Mouse (Mus musculus): ENCODE data around the gene Osbpl11. TPM values are rescaled to one million over a fixed set of nuclear protein-coding genes. Genes with fewer than 3 reads are reported as not detected.
"Not testable (repeated sequence)": the region's sequence is repeated elsewhere in the genome, so short reads cannot be mapped to it uniquely, and the experiment has no call there.

Osbpl11 gene
- 20.3 and 22.0 TPM in 2 replicates for polyA plus RNA-seq (2015; fragmentation: Nextera tagmentation; extraction: Ambion mirVana)

DNA sequence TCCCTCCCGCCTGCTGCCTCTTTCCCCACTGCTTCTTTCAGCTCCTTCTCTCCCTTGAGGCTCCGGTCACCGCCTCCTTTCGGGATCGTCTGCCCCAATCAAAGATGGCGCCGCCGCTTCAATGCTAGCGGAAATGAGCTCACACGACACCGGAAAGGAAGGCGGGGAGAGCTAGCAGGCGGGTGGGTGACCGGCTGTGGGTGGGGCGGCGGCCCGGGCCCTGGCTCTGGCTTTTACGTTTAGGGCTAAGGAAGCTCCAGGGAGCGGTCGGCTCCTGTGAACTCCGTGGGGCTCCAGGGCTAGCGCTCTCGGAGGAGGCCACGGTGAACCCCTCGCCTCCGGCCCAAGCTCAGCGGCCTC lies at the start of gene Osbpl11:
Osbpl11 (plus strand) TSS at position 171 of the 360 bp plus-strand sequence.
- H3K4me3 ChIP-seq, result peak within 1 kb of the TSS; percentile 62
- H3K27me3 ChIP-seq, result no peaks in the 10 kb centered on the region
- ATAC-seq (replicated peaks), result peak; percentile 96
- peak within 1 kb of the TSS; percentile 94 for H3K27ac ChIP-seq (replicated peaks)
- WGBS, result under 1% methylated on average over 27 of the region's 27 CpGs
- peak within 1 kb of the TSS; percentile 94 for H3K4me2 ChIP-seq (replicated peaks)
- H3K4me1 ChIP-seq, result peaks cover 36% of the 10 kb centered on the region
- no peaks in the 10 kb centered on the region for H3K9me3 ChIP-seq
- H3K9ac ChIP-seq (replicated peaks), result peak within 1 kb of the TSS; percentile 97
- no peaks in the 10 kb centered on the region for H3K36me3 ChIP-seq

DNA sequence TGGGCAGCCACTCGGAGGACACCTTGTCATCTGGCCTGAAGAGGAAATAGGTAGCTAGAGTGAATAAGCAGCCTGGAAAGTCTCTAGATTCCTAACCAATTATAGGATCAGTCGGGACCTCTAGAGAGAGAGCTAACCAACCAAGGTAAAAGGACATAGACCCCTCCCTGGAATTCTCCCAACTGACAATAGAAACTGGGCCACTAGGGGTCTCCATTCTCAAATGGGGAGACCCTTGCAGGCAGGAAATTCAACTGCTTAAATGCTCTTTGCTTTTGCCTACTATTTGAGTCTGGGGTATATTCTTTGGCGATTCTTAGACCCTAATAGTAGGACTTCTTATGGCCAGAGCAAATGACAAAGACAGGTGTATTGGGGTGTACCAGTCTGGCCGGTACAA lies 49.7 kb upstream of the Osbpl11 start:
- ATAC-seq (replicated peaks), result no peak
- no peaks in the 10 kb centered on the region for H3K4me1 ChIP-seq
- H3K36me3 ChIP-seq, result no peaks in the 10 kb centered on the region
- H3K4me2 ChIP-seq (replicated peaks), result no peak overlapping the region
- H3K27me3 ChIP-seq, result no peaks in the 10 kb centered on the region
- no peak overlapping the region for H3K27ac ChIP-seq (replicated peaks)
- H3K9me3 ChIP-seq, result no peaks in the 10 kb centered on the region
- WGBS, result 64% methylated on average over 4 of the region's 4 CpGs
- H3K4me3 ChIP-seq, result no peak overlapping the region
- no peak overlapping the region for H3K9ac ChIP-seq (replicated peaks)

DNA sequence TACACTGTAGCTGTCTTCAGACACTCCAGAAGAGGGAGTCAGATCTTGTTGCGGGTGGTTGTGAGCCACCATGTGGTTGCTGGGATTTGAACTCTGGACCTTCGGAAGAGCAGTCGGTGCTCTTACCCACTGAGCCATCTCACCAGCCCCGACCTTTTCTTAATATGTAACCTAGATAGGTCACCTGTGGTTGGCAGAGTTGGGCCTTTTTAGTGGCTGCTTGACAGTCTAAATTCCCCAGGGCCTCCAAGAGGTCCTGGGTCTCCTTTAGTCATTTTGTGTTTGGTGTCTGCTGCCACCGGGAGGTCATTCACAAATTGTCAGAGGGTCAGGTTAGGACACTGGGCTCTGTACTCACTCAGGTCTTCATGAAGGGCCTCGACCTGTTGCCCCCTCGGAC lies 45.8 kb upstream of the Osbpl11 start:
- H3K9me3 ChIP-seq; H3K4me1 ChIP-seq; H3K36me3 ChIP-seq; ATAC-seq (replicated peaks); H3K9ac ChIP-seq (replicated peaks); H3K27ac ChIP-seq (replicated peaks); H3K4me3 ChIP-seq; H3K4me2 ChIP-seq (replicated peaks); H3K27me3 ChIP-seq: not testable (repeated sequence)
- 81% methylated on average over 6 of the region's 7 CpGs for WGBS

DNA sequence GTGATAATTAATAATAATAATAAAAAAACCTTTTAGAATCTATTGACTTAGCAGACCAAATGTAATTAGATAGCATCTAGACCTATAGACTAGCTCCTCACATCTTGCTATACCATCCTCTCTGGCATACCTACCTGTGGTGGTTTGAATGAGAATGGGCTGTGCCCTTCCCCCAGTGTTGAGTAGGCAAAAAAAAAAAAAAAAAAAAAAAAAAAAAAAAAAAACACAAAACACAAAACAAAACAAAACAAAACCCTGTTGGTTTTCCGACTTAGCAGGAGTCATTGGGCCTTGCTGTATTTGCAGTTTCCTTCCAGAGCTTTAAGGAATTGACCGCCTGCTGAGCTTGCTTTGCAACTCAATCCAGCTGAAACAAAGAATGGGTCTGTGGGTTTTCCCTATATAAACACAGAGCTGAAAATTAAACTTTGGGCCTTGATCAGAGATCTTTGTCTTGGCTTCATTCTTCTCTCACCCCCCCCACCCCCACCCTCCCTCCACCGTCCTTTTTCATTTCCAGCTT lies 43.1 kb upstream of the Osbpl11 start:
- no peaks in the 10 kb centered on the region for H3K9me3 ChIP-seq
- H3K9ac ChIP-seq (replicated peaks), result no peak overlapping the region
- no peak overlapping the region for H3K4me3 ChIP-seq
- no peaks in the 10 kb centered on the region for H3K36me3 ChIP-seq
- WGBS, result 28% methylated on average over 3 of the region's 3 CpGs
- no peaks in the 10 kb centered on the region for H3K4me1 ChIP-seq
- no peak overlapping the region for H3K27ac ChIP-seq (replicated peaks)
- no peaks in the 10 kb centered on the region for H3K27me3 ChIP-seq
- ATAC-seq (replicated peaks), result no peak
- no peak overlapping the region for H3K4me2 ChIP-seq (replicated peaks)

DNA sequence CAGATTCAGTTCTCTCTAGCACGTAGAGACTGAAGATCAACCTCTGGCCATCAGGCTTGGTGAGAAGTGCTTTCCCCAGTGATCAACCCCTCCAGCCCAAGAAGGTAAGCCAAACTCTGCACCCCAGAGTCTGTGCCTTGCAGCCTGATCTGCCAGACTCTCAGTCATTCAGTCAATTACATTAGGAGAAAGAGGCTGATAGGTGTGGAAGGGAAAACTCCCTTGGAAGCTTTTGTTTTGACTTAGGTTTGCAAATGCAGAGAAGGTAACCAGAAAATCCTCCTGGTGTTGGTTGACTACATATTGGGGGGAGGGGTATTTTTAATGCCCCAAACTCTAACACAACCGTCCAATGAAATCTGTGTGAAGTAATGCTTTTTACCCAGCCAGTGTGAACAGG lies 41.4 kb upstream of the Osbpl11 start:
- no peak overlapping the region for H3K4me3 ChIP-seq
- 92% methylated on average over 2 of the region's 2 CpGs for WGBS
- H3K36me3 ChIP-seq, result no peaks in the 10 kb centered on the region
- H3K9ac ChIP-seq (replicated peaks), result no peak overlapping the region
- H3K4me2 ChIP-seq (replicated peaks), result no peak overlapping the region
- no peaks in the 10 kb centered on the region for H3K4me1 ChIP-seq
- no peak overlapping the region for H3K27ac ChIP-seq (replicated peaks)
- H3K27me3 ChIP-seq, result no peaks in the 10 kb centered on the region
- H3K9me3 ChIP-seq, result no peaks in the 10 kb centered on the region
- ATAC-seq (replicated peaks), result no peak

DNA sequence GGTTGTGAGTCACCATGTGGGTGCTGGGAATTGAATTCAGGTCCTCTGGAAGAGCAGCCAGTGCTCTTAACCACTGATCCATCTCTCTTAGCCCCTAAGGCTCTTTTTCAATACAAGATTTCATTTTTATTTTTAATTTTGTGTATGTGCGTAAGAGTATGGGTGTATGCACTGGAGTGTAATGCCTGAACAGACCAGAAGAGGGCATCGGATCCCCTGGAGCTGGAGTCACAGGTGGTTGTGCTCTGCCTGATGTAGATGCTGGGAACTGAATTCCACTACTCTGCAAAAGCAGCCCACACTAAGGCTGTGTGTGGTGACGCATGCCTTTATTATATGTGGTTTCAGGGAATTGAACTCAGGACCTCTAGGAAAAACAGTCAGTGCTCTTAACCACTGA lies 38.7 kb upstream of the Osbpl11 start:
- no peak for ATAC-seq (replicated peaks)
- no peak overlapping the region for H3K4me2 ChIP-seq (replicated peaks)
- no peak overlapping the region for H3K9ac ChIP-seq (replicated peaks)
- no peak overlapping the region for H3K4me3 ChIP-seq
- WGBS, result 94% methylated on average over 3 of the region's 3 CpGs
- H3K36me3 ChIP-seq, result no peaks in the 10 kb centered on the region
- H3K27ac ChIP-seq (replicated peaks), result no peak overlapping the region
- no peaks in the 10 kb centered on the region for H3K27me3 ChIP-seq
- H3K9me3 ChIP-seq, result no peaks in the 10 kb centered on the region
- H3K4me1 ChIP-seq, result no peaks in the 10 kb centered on the region

DNA sequence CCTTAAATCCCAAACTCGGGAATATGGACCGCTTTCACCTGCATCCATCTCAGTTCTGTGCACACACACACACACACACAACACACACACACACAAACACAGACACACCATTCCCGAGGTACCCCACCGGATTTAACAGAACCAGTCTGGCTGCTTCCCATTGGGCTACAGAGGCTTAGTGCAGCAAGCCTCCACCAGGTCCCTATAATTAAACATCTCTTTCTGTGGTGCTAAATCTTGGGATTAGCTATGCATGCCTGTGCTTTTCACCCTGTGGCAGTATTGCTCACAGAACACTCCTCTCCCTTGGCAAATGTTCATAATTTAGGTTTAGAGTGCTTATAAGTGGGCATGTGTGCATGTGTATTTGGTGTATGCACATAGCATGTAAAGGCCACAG lies 36.7 kb upstream of the Osbpl11 start:
- H3K4me3 ChIP-seq, result no peak overlapping the region
- no peaks in the 10 kb centered on the region for H3K27me3 ChIP-seq
- no peak overlapping the region for H3K27ac ChIP-seq (replicated peaks)
- 78% methylated on average over 4 of the region's 4 CpGs for WGBS
- no peak for ATAC-seq (replicated peaks)
- no peak overlapping the region for H3K9ac ChIP-seq (replicated peaks)
- no peaks in the 10 kb centered on the region for H3K4me1 ChIP-seq
- no peaks in the 10 kb centered on the region for H3K36me3 ChIP-seq
- H3K4me2 ChIP-seq (replicated peaks), result no peak overlapping the region
- H3K9me3 ChIP-seq, result no peaks in the 10 kb centered on the region

DNA sequence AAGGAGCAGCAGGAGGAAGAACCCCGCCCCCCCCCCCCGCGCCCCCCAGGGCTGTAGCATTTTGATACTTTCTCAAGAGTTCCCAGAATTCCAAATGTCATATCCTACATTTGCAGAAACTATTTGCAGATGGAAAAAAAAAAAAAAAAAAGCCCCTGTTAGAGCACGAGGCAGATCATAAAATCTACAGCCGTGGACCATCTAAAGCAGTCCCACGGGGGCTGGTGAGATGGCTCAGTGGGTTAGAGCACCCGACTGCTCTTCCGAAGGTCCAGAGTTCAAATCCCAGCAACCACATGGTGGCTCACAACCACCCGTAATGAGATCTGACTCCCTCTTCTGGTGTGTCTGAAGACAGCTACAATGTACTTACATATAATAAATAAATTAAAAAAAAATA lies 34.0 kb upstream of the Osbpl11 start:
- H3K4me3 ChIP-seq; H3K4me2 ChIP-seq (replicated peaks); ATAC-seq (replicated peaks); H3K27me3 ChIP-seq; H3K36me3 ChIP-seq; H3K27ac ChIP-seq (replicated peaks); H3K4me1 ChIP-seq; H3K9me3 ChIP-seq; H3K9ac ChIP-seq (replicated peaks): not testable (repeated sequence)
- 75% methylated on average over 9 of the region's 9 CpGs for WGBS

DNA sequence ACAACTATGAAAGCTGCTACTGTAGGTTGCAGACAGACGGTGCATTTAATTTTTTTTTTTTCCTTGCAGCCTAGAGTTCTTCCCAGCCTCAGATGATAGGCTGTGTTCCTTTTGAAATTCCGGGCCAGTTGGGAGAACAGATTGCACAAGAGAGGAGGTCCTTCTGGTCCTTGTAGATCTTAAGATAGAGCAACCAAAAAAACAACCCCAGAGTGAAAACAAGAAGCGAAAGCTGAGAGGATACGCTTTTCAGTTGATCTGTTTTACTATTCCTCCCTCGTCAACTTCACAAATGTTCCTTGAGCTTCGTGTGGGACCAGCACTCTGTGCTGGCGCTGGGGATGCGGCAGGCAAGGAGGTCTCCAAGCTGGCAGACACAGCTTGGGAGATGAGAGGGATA lies 33.3 kb upstream of the Osbpl11 start:
- H3K4me1 ChIP-seq, result no peaks in the 10 kb centered on the region
- H3K27ac ChIP-seq (replicated peaks), result peak overlapping the region; percentile 76
- 60% methylated on average over 8 of the region's 8 CpGs for WGBS
- no peak overlapping the region for H3K4me3 ChIP-seq
- no peak overlapping the region for H3K4me2 ChIP-seq (replicated peaks)
- H3K9me3 ChIP-seq, result no peaks in the 10 kb centered on the region
- H3K9ac ChIP-seq (replicated peaks), result no peak overlapping the region
- H3K36me3 ChIP-seq, result no peaks in the 10 kb centered on the region
- peak; percentile 75 for ATAC-seq (replicated peaks)
- no peaks in the 10 kb centered on the region for H3K27me3 ChIP-seq

DNA sequence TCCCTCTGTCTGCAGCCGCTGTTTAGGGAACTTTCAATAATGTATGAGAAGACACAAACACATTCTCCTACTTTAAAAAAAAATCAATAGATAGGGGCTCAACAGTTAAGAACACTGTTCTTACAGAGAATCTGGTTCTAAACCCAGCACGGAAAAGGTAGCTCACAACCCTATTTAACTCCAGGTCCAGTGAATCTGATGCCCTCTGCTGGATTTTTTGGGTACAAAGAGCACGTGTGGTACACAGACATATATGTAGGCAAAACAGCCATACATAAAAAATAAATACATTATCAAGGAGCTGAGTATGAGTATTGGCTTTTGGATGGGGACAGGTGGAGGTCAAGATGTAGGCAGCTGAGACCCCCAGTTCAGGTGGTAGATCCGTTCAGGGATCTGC lies 29.9 kb upstream of the Osbpl11 start:
- WGBS, result 49% methylated on average over 4 of the region's 4 CpGs
- Histone ChIP-seq H3K4me1 (no peaks in the 10 kb centered on the region), H3K9ac (replicated peaks) (no peak overlapping the region), H3K27me3 (no peaks in the 10 kb centered on the region), H3K4me3 (no peak overlapping the region), H3K36me3 (no peaks in the 10 kb centered on the region), H3K27ac (replicated peaks) (no peak overlapping the region), H3K4me2 (replicated peaks) (no peak overlapping the region), H3K9me3 (no peaks in the 10 kb centered on the region)
- no peak for ATAC-seq (replicated peaks)

DNA sequence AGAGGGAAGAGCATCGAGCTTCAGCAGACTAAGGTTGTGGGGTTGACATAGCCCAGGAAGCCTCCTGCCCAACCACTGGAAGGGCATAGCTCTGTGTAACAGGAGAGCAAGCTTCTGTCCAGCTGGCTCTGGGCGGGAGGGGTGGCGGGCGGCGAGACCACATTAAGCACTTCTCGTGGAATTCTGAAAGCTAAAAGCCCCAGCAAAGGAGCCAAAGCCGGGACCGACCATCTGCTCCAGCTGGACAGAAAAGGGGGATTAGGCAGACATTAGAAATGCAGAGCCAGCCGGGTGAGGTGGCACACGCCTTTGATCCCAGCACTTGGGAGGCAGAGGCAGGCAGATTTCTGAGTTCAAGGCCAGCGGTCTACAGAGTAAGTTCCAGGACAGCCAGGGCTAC lies 26.9 kb upstream of the Osbpl11 start:
- no peak overlapping the region for H3K27ac ChIP-seq (replicated peaks)
- H3K27me3 ChIP-seq, result no peaks in the 10 kb centered on the region
- no peak overlapping the region for H3K9ac ChIP-seq (replicated peaks)
- no peaks in the 10 kb centered on the region for H3K4me1 ChIP-seq
- ATAC-seq (replicated peaks), result no peak
- WGBS, result 73% methylated on average over 11 of the region's 11 CpGs
- H3K36me3 ChIP-seq, result no peaks in the 10 kb centered on the region
- no peak overlapping the region for H3K4me2 ChIP-seq (replicated peaks)
- no peak overlapping the region for H3K4me3 ChIP-seq
- H3K9me3 ChIP-seq, result no peaks in the 10 kb centered on the region

DNA sequence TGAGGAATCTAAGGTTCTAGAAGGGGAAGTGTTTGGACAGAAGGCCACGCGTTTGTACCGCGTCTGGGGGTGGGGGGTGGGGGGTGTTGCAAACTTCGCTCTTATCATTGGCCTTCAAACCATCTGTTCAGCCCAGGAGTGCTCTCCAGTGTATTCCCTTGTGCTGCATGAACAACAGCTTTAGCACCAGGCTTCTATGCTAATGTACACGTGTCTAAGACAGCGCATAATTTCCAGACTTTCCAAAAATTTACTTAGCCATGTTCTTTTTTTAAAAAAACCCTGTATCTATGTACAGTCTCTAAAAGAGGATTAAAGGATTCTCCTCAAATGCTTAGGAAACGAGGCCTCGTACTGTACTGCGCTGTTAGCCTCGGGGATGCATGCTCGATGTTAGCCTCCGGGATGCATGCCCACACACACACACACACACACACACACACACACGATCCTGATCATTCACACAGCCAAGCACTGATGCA lies 26.2 kb upstream of the Osbpl11 start:
- no peak overlapping the region for H3K9ac ChIP-seq (replicated peaks)
- no peaks in the 10 kb centered on the region for H3K9me3 ChIP-seq
- H3K27ac ChIP-seq (replicated peaks), result no peak overlapping the region
- no peak overlapping the region for H3K4me3 ChIP-seq
- no peaks in the 10 kb centered on the region for H3K27me3 ChIP-seq
- H3K36me3 ChIP-seq, result no peaks in the 10 kb centered on the region
- no peak overlapping the region for H3K4me2 ChIP-seq (replicated peaks)
- 73% methylated on average over 14 of the region's 14 CpGs for WGBS
- H3K4me1 ChIP-seq, result no peaks in the 10 kb centered on the region
- ATAC-seq (replicated peaks), result peak; percentile 46; the same call in 1 of the 2 replicates

DNA sequence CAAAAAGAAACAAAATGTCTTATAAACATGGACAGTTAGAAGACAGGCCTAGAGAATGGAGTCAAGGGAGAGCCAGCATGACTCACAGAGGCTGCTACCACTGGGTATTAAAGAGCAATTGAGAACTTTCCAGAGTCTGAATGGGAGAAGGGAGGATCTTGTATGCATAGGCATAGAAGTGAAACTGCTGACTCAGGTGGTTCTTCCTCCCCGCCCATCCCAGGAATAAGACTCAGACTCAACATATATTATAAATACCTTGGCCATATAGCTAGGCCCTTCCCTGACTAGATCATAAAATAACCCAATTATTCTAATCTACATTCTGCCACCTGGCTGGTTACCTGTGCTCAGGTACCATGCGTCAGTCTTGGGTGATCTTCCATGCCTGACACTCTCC lies 25.5 kb upstream of the Osbpl11 start:
- no peaks in the 10 kb centered on the region for H3K4me1 ChIP-seq
- H3K9ac ChIP-seq (replicated peaks), result no peak overlapping the region
- no peaks in the 10 kb centered on the region for H3K9me3 ChIP-seq
- H3K27ac ChIP-seq (replicated peaks), result no peak overlapping the region
- no peaks in the 10 kb centered on the region for H3K36me3 ChIP-seq
- no peak overlapping the region for H3K4me2 ChIP-seq (replicated peaks)
- no peaks in the 10 kb centered on the region for H3K27me3 ChIP-seq
- no peak overlapping the region for H3K4me3 ChIP-seq
- no peak for ATAC-seq (replicated peaks)
- 95% methylated on average over 2 of the region's 2 CpGs for WGBS

Measured in forebrain, embryonic 15.5 days (tissue).